Mouse (Mus musculus) ES-E14 (cell line): ENCODE measurements at regions not wholly inside any gene's neighbourhood (a gene's known extent, or its start where the extent isn't known, plus 50 kb on each side); places are given as distances from the start of the nearest gene placed in this dataset.

Source experiments
- HCFC1 ChIP-seq: IDR thresholded peaks from 2 replicates; pipeline ENCODE4 v1.6.1; 2012; ENCODE audit warnings: low read length, inconsistent platforms, borderline replicate concordance; ENCODE audit not compliant: insufficient read depth
- ZNF384 ChIP-seq: IDR thresholded peaks from 2 replicates; pipeline ENCODE4 v1.6.1; 2012; ENCODE audit warnings: low read depth, low read length, inconsistent platforms

DNA sequence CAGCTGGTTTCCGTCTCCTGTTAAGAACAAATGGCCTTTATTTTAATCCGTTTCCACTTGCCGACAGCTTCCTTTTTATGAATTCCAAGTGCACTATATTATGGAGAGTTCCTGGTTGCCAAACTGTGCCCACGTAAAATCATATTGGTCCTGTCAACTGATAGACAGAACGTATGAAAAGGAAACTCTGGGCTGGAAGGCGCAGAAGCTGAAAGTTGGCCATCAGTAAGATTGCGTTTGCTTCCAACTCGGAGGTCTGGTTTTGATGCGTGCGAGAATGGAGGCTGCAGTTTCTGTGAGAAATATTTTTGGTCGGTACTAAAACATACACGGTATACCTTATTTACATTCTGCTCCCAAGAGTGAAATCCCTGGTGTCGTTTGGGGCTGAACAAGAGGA, 81.3 kb upstream of the Paqr3 start:
- no peak for TF ChIP-seq HCFC1
- TF ChIP-seq ZNF384, result no peak
